Mouse (Mus musculus) ZHBTc4 (cell line): ENCODE results near the gene Mindy4.

ENCODE experiments used
- DNase-seq: peaks from one replicate; pipeline ENCODE4 v3.0.0-alpha.2; 2011; ENCODE audit warnings: low read depth, low spot score

Gene Mindy4

DNA sequence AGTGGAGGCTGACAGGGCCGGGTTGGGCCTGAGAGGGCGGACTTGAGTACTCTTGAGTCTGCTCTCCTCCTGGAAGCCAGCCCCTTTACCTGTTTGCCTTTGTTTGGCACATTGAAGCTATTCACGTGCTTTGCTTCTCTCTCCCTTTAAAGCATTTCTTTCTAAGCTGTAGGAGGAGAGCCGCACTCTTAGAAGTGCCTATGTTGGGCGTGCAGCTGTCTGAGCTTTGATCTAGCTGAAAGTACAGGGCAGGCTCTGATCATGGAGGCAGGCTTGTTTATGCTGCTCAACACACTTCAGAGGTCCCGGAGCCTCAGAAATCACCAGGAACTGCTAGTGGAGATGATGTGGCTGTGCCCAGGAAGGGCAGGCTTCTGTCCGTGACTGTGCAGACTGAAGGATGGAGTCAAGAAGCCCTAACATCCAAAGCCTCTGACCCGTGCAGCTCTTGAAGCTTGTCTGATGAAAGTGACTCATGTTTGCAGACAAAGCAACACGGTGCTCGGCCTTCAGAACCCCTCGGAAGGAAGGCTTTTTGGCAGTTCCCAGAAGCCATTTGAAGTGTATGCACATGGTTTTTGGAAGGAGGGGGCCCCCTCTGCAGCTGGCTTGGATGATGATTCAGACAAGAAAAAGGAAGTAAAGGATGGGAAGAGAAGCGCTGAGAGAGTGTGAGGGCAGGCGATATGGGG, 53.5 kb downstream of the Mindy4 start:
- DNase-seq = no peak

DNA sequence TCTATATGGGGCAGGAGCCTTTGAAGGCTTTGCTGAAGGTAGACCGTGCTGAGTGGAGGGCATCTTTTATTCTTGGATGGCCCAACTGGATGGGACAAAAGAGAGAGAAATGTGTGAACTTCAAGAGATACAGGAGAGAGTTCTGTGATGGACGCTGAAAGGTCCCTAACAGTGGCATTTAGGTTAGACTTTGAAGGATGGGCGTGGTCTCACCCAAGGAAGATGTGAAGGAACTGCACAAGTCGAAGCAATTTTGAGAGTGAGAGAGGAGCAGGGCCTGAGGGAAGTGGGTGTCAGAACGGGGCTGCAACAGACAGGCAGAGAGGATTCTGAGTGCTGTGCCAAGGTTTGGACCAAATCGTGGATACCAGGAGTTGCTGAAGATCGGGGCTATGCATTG, 54.1 kb downstream of the Mindy4 start:
- DNase-seq = no peak

DNA sequence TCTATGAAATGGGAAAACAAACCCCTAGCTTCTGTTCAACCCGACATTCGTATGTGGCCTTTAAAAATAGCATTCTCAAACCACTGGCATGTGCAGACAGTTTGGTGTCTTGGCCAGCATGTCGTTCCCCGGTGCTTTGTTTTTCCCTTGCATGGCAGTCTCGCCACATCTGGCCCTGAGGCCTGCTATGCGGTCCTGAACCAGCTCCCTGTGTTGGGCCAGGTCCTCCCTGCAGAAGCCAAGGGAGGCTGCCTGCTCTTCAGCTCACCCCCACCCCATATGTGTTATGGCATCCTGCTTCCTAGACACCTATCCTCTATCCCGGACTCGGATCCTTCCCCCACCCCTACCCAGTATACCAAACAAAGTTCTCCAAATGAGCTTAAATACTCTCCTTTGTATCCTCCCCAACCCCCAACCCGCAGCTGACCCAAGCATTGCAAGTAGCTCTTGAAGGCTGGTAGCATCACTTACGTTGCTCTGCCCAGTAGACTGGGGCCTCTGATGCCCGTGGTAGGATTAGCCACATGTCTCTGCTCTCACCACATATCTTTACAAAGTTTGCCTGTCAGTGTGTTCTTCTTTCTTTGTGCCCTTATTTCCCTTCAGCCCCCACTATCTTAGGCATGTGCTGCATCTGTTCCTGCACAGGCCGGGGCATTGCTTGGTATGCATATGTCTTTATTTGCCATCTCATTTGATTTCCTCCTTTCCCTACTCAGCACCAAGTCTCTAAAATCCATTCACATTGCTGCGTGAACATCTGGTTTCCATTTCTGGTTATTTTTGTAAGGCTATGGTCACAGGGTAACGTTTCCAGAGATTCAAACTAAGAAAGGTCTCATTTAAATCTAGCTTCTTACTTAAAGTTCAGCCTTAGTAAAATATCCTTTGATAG, 55.5 kb downstream of the Mindy4 start:
- no peak for DNase-seq

DNA sequence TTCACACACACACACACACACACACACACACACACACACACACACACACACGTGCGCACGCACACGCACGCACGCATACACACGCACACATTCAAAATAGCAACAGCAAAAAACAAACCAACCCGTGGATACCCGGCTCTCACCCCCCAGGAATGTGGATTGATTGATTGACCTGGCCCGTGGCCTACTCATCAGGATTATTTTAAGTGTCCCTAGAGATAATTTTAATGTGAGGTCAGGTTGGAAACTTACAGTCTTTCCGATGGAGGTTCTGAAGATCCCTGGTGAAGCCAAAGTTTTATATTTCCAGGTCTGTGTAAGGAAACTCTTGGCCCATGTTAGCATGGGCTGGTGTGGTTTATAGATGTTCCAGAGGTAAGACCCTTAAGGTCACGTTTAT, 59.0 kb downstream of the Mindy4 start:
- no peak for DNase-seq

DNA sequence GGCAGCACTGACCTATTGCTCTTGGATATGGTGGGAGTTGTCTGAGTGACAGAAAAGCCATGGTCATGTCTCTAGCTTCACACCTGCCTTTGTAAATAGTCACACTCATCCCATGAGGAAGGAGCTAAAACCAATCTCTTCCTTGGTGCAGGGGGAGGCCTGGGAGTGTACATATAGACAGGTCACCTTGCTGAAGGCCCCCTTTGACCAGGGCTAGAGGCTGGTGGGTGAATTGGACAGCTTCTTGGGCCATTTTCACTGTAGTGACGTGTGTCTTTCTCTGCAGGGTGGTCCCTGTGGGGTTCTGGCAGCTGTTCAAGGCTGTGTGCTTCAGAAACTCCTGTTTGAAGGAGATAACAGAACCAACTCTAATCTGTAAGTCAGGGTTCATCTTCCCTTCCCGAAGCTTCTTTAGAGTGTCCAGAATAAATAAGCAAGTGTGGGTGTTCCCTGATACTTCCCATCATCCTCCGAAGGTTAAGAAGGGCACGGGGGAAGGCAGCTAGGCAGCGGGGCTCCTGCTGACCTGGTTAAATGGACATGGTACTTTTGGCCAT, 60.4 kb downstream of the Mindy4 start:
- DNase-seq = no peak

DNA sequence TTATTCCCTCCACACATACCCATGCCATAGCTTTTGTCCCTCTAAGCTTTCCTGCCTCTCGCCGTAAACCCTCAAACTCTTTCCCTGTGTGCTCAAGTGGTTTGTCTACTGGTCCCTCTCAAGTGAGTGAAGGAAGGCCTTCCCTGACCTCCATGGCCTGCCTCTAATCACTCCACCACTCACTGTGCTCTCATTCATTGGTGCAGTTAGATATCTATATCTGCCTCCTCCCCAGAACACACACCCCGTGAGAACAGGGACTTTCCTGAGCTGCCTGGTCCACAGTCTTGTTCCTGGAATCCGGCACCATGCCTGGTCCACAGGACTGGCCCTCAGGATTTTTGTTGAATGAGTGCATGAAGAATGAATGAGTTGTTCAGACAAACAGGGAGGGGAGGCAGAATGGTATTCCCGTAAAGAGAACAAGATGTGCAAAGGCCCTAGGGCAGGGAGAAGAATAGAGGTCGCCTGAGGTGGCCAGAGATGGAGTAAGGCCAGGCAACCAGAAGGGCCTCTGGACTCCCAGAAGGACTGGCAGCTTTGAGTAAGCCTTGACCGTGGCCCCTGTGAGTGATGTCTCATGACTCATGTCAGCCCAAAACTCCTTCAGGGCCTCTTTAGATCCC, 61.7 kb downstream of the Mindy4 start:
- no peak for DNase-seq

DNA sequence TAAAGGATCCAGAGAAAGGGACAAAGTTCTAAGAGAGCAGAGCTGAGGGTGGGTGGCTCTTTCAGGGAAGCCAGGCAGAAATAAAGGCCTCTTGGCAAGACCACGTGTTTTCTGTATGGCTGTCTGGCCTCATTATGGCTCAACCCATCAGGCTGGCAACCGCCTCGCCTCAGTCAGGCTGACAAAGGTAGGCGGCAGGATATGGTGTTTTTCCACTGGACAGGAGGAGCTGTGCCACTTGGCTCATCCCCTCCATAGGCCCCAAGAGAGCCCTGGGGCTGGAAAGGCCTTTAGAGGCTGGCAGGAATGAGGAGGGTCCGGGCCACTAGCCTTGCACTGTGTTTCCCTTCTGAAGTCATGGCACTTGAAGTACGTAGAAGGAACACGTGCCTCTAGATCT, 69.8 kb downstream of the Mindy4 start:
- DNase-seq = no peak

DNA sequence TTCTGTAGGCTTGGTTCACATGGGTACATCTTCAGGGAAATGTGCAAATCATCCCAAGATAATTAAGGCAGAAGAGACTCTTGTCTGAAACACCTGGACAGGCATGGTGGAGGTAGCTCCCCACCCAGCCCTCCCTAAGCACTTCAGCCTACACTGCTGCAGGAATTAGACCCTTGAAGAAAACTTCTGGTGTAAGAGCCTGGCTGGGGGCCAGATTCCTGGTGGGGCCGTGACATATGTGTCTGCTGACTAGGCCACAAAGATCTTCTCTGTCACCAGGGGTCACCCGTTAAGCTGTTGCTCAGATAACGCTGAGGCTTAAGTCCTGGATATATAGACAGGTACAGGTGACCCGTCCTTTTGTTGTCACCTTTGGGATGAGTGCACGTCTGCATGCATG, 70.3 kb downstream of the Mindy4 start:
- no peak for DNase-seq

DNA sequence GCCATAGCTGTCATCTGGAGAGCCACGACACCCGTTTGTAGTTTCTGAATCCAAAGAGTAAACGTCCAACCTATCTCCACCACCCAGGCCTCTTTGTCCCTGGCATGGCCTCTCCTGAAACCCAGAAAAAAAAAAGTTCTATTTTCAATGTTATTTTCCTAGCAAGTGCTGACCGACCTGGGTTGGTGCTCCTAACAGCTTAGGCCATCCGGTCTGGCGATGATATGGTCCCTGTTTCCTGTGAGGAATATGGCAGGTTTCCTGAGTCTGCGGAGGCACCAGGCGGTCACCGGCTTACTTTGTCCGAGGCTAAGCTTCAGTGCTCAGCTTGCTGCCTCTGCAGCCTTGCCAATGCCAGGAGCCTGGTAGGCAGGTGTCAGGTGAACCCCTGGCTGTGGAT, 71.8 kb downstream of the Mindy4 start:
- DNase-seq = no peak

DNA sequence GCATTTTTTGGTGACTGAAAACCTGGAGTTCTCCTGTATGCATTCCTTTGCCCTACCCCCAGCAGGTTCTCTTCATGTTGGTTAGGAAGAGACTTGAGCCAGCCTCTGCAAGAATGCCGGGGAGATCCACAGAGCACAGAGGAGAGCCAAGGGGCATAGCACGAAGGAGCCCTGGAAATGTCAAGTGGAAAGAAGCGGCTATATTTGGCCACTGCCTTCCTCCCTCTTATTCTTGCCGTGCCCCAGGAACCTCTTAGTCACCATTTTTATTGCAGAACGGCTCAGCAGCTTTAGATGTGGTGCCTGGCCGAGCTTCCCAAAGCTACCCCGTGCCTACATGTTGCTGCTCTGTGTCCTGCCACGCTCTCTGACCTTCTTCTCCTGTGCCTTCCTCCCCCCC, 72.6 kb downstream of the Mindy4 start:
- no peak for DNase-seq

DNA sequence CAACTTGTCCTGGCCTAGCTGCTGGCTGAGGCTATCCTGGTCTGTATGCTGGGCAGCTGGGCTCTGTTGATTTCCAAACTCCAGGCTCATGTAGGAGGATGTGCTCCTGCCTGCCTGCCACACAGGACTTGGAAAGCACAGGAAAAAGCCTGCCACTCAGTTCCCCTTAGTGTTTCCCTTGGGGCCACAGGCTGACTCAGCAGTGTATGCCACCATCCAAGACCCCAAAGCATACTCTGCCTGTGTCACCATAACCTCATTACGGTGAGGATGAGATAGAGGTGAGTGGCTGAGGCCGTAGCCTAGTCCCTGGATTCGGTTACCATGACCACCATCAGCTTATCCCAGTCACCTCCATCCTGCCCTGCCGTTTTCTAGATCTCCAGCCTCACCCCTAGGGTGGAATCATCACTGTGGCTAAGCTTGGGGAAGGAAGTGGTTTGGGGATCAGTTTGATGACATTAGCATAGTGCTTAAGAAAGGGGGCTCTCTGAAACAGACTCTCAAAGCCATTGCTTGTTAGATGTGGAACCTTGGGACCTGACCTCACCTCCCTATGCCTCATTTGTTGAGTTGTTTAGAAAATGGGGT, 73.6 kb downstream of the Mindy4 start:
- DNase-seq = no peak

DNA sequence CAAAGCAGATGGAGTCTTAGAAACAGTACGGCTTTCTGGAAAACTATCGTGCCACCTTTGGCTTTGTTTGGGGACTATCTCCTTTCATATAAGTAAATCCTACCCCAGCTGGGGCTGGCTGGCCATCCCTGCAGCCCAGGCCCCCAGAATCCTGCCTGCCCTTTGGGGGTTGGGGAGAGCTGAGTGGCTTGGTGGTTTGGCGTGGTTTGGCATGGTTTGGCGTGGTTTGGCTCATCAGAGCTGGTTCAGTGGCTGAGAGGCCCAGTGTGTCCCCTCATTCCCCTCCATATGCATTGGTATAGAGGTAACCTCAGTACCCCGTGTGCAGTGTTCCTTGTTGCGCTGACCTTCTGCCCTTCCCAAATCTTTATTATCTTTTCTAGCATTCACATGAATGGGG, 74.9 kb downstream of the Mindy4 start:
- no peak for DNase-seq

DNA sequence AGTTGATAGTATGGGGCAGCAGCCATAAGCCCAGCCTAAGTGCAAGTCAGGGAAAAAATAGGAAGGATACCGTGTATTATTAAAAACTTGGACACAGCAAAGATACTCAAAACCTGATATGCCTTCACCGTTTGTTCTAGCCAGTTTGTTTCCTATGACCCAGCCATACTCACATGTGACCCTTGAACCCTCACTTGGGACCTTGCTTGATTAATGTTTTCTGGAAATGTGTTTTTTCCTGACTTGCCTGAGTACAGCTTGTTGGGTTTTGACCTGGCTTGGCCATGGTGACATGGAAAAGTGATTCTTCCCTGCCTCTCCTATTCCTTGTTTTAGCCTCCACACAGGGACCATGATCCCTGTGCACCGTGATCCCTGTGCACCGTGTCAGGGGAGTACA, 75.3 kb downstream of the Mindy4 start:
- DNase-seq = no peak

DNA sequence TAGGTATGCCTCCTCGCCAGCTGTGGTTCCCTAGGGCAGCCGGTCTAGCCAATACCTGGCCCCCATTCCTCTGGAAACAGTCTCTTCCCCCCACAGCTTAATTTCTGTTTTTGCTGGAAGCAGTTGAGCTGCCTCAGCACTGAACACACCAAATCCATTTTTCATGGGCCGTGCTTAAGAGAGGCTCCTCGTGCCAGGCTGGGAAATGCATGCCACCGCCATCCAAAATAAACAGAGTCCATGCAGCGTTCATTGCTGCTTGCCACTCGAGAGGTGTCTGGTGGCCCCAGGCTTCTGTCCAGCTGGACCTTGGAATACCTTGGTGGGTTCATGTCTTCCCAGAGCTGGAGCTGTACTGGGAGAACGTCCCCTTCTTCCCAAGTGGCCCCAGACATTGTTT, 77.8 kb downstream of the Mindy4 start:
- DNase-seq = no peak

DNA sequence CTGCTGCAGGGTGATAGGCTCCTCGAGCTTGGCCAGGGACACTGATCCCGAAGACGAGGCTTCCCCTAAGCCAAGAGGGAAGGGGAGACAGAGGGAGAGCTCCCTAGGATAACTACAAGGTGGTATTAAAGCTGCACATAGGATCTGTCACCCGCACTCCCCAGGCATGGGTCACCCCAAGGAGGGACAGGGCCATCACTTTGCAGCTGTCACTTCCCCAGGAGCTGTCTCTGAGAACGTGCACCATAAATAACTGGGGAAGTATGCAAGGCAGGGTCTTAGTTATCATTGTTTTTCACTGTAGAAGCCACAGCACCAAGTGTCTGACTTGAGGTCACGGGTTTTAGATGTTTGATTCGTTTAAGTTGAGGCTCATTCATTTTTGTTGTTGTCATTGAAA, 78.5 kb downstream of the Mindy4 start:
- DNase-seq = no peak

DNA sequence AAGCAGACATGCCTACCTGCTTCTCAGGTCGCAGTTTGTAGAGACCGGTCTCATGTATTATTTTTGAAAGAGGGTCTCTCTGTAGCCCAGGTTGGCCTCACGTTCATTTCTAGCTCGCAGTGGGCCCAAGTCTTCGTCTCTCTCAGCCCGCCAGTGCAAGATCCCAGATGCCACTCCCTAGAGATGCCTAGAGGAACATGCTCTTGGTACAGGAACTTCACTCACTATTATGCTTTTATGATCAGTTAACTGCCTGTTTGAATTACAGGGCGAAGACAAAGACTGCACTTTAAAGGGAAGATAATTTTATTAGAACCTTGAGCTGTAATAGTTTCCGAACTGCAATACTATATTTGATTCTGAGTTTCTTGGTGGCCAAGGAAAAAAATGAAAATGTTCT, 79.2 kb downstream of the Mindy4 start:
- no peak for DNase-seq

DNA sequence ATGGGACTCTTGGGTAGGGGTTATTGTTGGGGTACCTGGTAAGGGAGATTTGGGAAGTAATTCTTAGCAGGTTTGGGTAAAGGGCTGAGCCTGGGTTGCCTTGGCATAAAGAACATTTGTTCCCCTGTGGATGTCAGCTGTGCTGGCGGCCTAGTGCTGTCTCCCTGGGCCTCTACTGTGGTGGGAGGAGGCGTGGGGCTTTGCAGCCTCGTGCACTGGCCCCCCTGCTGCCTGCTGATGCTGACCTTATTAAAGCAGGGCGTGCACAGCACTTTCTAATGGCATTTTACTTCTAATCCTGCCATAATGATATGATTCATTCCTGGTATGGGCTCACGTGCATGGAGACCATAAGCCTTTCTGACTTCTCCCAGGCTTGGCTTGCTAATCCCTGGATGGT, 82.0 kb downstream of the Mindy4 start:
- no peak for DNase-seq

DNA sequence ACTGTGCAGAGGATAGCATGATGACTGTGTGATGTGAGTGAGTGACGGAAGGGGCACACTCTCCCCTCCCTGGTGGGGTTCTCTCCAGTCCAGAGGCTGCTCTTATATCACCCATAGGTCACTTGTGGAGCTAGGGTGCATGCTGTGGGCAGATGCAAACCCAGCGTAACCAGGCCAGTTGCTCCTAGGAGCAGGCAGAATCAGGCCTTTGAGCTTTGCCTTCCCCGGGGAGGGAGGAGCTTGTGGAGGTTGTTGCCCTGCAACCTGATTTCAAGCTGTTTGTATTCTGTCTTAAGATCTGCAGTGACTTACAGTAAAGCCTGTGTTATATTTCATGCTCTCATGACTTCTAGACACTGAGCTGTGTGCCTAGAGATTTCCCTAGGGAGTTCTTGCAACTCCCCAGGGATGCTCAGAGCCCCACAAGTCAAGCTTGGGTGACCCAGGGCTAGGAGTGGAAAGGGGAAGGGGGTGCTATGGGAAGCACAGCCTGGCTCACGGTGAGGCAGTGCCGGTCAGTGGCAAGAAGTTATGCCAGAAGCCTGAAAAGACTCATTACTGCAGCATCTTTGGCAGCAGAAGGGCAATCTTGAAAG, 84.9 kb downstream of the Mindy4 start:
- DNase-seq = no peak

DNA sequence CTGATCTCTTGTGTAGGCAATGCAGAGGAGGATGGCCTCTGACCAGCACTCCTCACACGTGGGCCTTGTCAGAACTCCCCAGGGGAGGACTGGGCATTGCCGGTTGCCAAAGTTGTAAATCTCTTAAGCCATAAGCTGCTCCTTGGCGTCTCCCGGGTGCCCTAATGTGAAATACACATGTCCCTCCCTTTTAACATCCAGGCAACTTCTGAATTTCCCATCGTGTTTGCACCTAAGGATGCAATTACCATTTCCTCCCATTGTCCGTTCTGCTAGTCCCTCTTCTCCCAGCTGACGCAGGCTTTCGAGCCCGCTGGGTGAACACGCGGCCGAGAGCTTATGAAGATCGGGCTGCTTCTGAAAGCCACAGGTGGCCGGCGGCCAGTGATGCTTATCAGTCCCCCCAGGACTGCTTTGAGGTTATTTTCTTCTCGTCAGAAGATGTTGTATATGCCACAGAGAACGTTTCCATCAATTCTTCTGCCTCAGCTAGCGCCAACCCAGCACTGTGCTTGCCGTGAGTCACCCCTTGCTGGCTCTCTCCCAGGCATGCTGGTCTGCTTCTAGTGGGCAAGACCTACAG, 91.5 kb downstream of the Mindy4 start:
- no peak for DNase-seq

DNA sequence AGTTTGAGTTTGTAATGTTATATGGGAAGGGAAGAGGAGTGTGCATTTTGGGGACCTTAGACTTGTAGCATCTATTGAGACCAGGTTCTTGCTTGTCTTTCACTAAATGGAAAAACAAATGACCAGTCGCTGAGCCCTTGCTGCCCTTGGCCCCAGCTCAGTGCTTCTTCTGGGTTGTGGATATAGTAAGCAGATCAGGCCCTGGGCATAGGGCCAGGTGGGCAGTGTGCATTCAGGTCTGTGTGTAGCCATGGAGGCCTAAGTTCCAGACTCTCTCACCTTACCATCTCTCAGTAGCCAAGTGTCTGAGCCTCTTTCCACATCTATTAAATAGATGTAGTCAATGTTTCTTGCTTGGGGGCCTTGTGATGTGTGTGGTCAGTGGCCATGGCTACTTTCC, 92.1 kb downstream of the Mindy4 start:
- DNase-seq = no peak

DNA sequence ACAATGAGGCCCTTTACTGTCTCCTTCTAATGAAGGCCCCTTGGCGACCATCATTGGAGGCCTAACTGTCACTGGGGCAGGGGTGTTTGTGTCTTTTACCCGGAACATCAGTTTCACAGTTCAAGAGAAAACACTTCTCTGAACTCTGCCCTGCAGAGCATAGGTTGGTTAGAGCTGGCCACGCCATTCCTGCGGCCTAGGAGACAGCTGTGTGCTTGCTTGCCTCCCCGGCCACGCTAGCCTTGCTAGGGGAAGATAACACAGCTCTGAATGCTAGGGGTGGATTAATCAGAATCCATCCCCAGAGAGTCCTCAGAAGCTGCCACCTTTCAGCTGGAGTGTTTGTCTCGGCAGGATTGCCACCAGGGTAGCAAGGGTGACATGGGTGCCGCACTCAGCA, 96.3 kb downstream of the Mindy4 start:
- no peak for DNase-seq
